Mouse (Mus musculus) liver, postnatal 0 days (tissue): ENCODE data around the gene Sap30. TPM values are rescaled to one million over a fixed set of nuclear protein-coding genes. Genes with fewer than 3 reads are reported as not detected.

Source experiments
- ATAC-seq: fragments of 200-750 bp; cut with Nextera tagmentation; 2 replicates; pipeline ENCODE4 v1.8.0; 2017; ENCODE audit warnings: mild to moderate bottlenecking, moderate library complexity
- DNase-seq: peaks from one replicate; pipeline ENCODE4 v3.0.0-alpha.2; 2016
- H3K27ac ChIP-seq: fragments of 300-500 bp; sonication (generic); 2 replicates; pipeline ENCODE4 v1.5.1; 2014; ENCODE audit warnings: antibody characterized with exemption, moderate library complexity, mild to moderate bottlenecking, low read depth
- H3K27me3 ChIP-seq: fragments of 300-500 bp; sonication (generic); 2 replicates; pipeline ENCODE4 v1.6.1; 2014; ENCODE audit warnings: low read length, control low read depth, mixed read lengths; ENCODE audit not compliant: insufficient read depth
- H3K36me3 ChIP-seq: fragments of 300-500 bp; sonication (generic); replicated peaks from 2 replicates; pipeline ENCODE4 v1.6.1; 2014; ENCODE audit warnings: mild to moderate bottlenecking, control low read depth, low read length, moderate library complexity, mixed read lengths; ENCODE audit not compliant: insufficient read depth
- H3K4me1 ChIP-seq: fragments of 300-500 bp; sonication (generic); 2 replicates; pipeline ENCODE4 v1.6.1; 2014; ENCODE audit warnings: antibody characterized with exemption, mild to moderate bottlenecking, control low read depth; ENCODE audit not compliant: insufficient read depth
- H3K4me2 ChIP-seq: fragments of 300-500 bp; sonication (generic); 2 replicates; pipeline ENCODE4 v1.6.1; 2014; ENCODE audit warnings: low read depth, mild to moderate bottlenecking, low read length, moderate library complexity, mixed read lengths
- H3K4me3 ChIP-seq: fragments of 300-500 bp; sonication (generic); 2 replicates; pipeline ENCODE4 v1.5.1; 2014; ENCODE audit warnings: low read depth, low read length
- H3K9ac ChIP-seq: fragments of 300-500 bp; sonication (generic); replicated peaks from 2 replicates; pipeline ENCODE4 v1.6.1; 2014; ENCODE audit warnings: mild to moderate bottlenecking, moderate library complexity
- H3K9me3 ChIP-seq: fragments of 300-500 bp; sonication (generic); 2 replicates; pipeline ENCODE4 v1.6.1; 2016; ENCODE audit warnings: mild to moderate bottlenecking, control low read depth, low read length, mixed read lengths
- CTCF ChIP-seq: sonication (generic); IDR thresholded peaks from 2 replicates; pipeline ENCODE4 v1.5.1; 2016; ENCODE audit warnings: antibody characterized with exemption, low read depth
- EP300 ChIP-seq: IDR thresholded peaks from 2 replicates; pipeline ENCODE4 v1.6.1; 2016; ENCODE audit warnings: antibody characterized with exemption, low read depth, mild to moderate bottlenecking
- WGBS: fragments of 180-500 bp; shearing (Covaris S2); extraction: QIAGEN DNeasy Blood & Tissue Kit; methylation state at CpG from one replicate; pipeline ENCODE4 v1.1.7; 2014; ENCODE audit not compliant: insufficient replicate concordance; 5-methylcytosine and 5-hydroxymethylcytosine counted together
- polyA plus RNA-seq: library from polyadenylated mRNA; unstranded; fragments of >200 nt; fragmentation: Nextera tagmentation; extraction: Ambion mirVana; gene quantifications from 2 replicates; pipeline ENCODE4 v1.2.1, GENCODE M21; 2015

Sap30 gene
- polyA plus RNA-seq, 1 experiment from 2014 or later = 9.7 TPM

DNA sequence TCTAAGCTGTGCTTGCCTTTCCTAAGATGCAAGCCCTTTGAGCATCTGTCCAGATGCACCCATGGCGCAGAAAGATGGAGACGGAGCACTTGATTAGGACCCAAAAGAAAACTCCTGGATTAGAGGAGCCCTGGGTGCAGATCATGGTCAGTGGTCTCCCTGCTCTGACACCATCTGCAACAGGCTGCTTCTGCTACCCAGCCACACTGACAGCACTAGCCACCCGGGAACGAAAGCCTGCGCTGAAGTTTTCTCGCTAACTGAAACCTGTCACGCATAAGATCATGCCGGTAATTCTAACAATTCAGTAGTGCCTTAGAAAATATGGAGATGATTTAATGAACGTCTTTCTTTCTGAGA lies 51.2 kb downstream of the Sap30 start:
- H3K4me3 ChIP-seq = peak overlapping the region; percentile 4
- no peak for TF ChIP-seq EP300
- no peak for TF ChIP-seq CTCF
- no peaks in the 10 kb centered on the region for H3K4me1 ChIP-seq
- WGBS = 79% methylated on average over 9 of the region's 9 CpGs
- H3K9ac ChIP-seq = no peak overlapping the region
- H3K36me3 ChIP-seq = no peaks in the 10 kb centered on the region
- no peaks in the 10 kb centered on the region for H3K9me3 ChIP-seq
- ATAC-seq (no peak), DNase-seq (no peak)
- no peaks in the 10 kb centered on the region for H3K27me3 ChIP-seq
- H3K27ac ChIP-seq = no peak overlapping the region
- no peak overlapping the region for H3K4me2 ChIP-seq

DNA sequence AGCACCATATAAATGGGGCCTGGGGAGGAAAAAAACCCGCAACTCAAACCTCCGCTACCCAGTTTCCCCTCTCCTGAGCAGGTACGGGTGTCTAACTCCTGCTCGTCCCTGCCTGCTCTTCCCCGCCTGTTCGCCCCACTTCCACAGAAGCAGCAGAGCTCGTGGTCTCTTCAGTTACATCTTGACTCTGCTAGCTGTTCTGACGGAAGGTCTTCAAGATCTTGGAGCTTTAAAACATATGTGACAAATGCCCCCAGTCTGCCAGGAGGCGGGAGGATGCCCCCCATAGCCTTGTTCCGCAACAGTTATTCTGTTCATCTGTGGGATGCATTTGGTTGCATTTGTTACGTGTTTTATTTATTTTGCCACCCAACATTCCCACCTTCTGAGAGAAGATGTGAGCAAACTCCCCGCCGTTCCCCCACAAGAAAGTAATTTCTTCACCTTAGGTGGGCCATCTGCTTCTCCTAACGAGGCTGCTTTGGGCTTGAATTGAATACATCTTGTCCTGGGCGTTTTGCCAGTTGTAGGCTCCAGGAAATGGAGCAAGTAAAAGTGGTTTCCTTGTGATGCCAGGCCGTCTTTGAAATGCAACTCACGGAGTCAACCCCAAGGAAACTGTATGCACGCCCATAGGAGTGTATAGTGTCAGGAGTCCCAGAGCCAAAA lies 51.8 kb downstream of the Sap30 start:
- no peaks in the 10 kb centered on the region for H3K36me3 ChIP-seq
- no peak for ATAC-seq
- no peaks in the 10 kb centered on the region for H3K9me3 ChIP-seq
- H3K9ac ChIP-seq = no peak overlapping the region
- WGBS = 49% methylated on average over 18 of the region's 18 CpGs
- no peaks in the 10 kb centered on the region for H3K27me3 ChIP-seq
- no peak for TF ChIP-seq EP300
- TF ChIP-seq CTCF = no peak
- H3K4me1 ChIP-seq = no peaks in the 10 kb centered on the region
- peak overlapping the region; percentile 9 for H3K4me3 ChIP-seq
- peak; percentile 33 for DNase-seq
- H3K4me2 ChIP-seq = 0 out of 2 replicates have a peak overlapping the region, but pooled peaks have one; percentile 1
- peak overlapping the region; percentile 62 for H3K27ac ChIP-seq

DNA sequence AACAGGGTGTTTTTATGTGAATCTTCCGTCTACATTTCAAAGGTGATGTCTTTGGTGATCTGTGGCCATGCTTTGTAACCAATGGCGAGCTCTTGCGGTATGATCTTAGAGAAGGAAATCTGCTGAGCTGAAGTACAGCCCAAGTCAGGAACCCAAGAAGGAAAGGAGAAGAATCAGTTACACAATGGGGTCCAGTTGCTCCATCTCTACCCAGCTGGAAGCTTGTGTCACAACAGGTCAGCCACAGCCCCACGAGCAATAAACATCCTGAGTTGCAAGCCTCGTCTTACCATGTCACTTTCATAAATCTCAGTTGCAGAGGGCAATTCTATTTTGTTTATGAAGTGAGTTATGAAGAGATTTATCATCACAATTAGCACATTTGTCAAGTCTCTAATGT lies 54.9 kb downstream of the Sap30 start:
- WGBS = 53% methylated on average over 5 of the region's 5 CpGs
- Histone ChIP-seq H3K36me3 (no peaks in the 10 kb centered on the region), H3K27me3 (no peaks in the 10 kb centered on the region), H3K27ac (peak overlapping the region; percentile 61), H3K9me3 (no peaks in the 10 kb centered on the region), H3K4me3 (no peak overlapping the region), H3K9ac (no peak overlapping the region), H3K4me1 (no peaks in the 10 kb centered on the region), H3K4me2 (no peak overlapping the region)
- peak; percentile 31; the same call in 1 of the 2 replicates for TF ChIP-seq EP300
- TF ChIP-seq CTCF = no peak
- ATAC-seq (peak; percentile 51; the same call in 1 of the 2 replicates), DNase-seq (peak; percentile 50)

Other genes starting within 250 kb of the Sap30 start
- gene Hand2, start 166.9 kb downstream of the Sap30 start, polyA plus RNA-seq = 0.69 and 0.70 TPM in 2 replicates
- gene Scrg1, start 31.9 kb downstream of the Sap30 start, polyA plus RNA-seq = 1.6 TPM in 2 replicates
- gene Hmgb2, start 24.0 kb upstream of the Sap30 start, polyA plus RNA-seq = 323 and 339 TPM in 2 replicates
- 2.9 and 3.2 TPM in 2 replicates for gene Galnt7, start 165.2 kb upstream of the Sap30 start, polyA plus RNA-seq